Mouse (Mus musculus) embryonic facial prominence, embryonic 11.5 days (tissue): Measurements from ENCODE around the gene Schip1. TPM values are rescaled to one million over a fixed set of nuclear protein-coding genes. Genes with fewer than 3 reads are reported as not detected.

ENCODE experiments used
- ATAC-seq: fragments of 200-750 bp; cut with Nextera tagmentation; replicated peaks from 2 replicates; pipeline ENCODE4 v1.8.0; 2017; ENCODE audit warnings: low read depth; ENCODE audit not compliant: insufficient number of reproducible peaks, low FRiP score, low TSS enrichment
- DNase-seq: peaks from one replicate; pipeline ENCODE4 v3.0.0-alpha.2; 2015; ENCODE audit warnings: low spot score
- H3K27ac ChIP-seq: fragments of 300-500 bp; sonication (generic); replicated peaks from 2 replicates; pipeline ENCODE4 v1.5.1; 2014; ENCODE audit warnings: mild to moderate bottlenecking, low read depth, low read length, control low read depth
- H3K27me3 ChIP-seq: fragments of 300-500 bp; sonication (generic); 2 replicates; pipeline ENCODE4 v1.6.1; 2014; ENCODE audit warnings: mild to moderate bottlenecking, low read length, moderate library complexity, mixed read lengths; ENCODE audit not compliant: control insufficient read depth, insufficient read depth
- H3K36me3 ChIP-seq: fragments of 300-500 bp; sonication (generic); replicated peaks from 2 replicates; pipeline ENCODE4 v1.6.1; 2014; ENCODE audit warnings: low read depth, mild to moderate bottlenecking, low read length, moderate library complexity, mixed read lengths; ENCODE audit not compliant: control insufficient read depth, insufficient read depth
- H3K4me1 ChIP-seq: fragments of 300-500 bp; sonication (generic); 2 replicates; pipeline ENCODE4 v1.6.1; 2014; ENCODE audit warnings: low read length, mixed read lengths; ENCODE audit not compliant: control insufficient read depth, insufficient read depth
- H3K4me2 ChIP-seq: fragments of 300-500 bp; sonication (generic); 2 replicates; pipeline ENCODE4 v1.6.1; 2014; ENCODE audit warnings: low read depth, mild to moderate bottlenecking, control low read depth, low read length, moderate library complexity
- H3K4me3 ChIP-seq: fragments of 300-500 bp; sonication (generic); 2 replicates; pipeline ENCODE4 v1.5.1; 2014; ENCODE audit warnings: low read depth, low read length, control low read depth
- H3K9ac ChIP-seq: fragments of 300-500 bp; sonication (generic); replicated peaks from 2 replicates; pipeline ENCODE4 v1.6.1; 2014; ENCODE audit warnings: mild to moderate bottlenecking, control low read depth, low read length
- H3K9me3 ChIP-seq: fragments of 300-500 bp; sonication (generic); replicated peaks from 2 replicates; pipeline ENCODE4 v1.6.1; 2016; ENCODE audit warnings: mild to moderate bottlenecking, low read length, inconsistent platforms, mixed read lengths; ENCODE audit not compliant: control insufficient read depth
- WGBS: fragments of 180-500 bp; shearing (Covaris S2); extraction: QIAGEN DNeasy Blood & Tissue Kit; methylation state at CpG from one replicate; pipeline ENCODE4 v1.1.7; 2014; 5-methylcytosine and 5-hydroxymethylcytosine counted together
- polyA plus RNA-seq: library from polyadenylated mRNA; unstranded; fragments of >200 nt; fragmentation: Nextera tagmentation; extraction: Ambion mirVana; gene quantifications from 2 replicates; pipeline ENCODE4 v1.2.1, GENCODE M21; 2014

Gene Schip1
- polyA plus RNA-seq, 1 experiment from 2014 or later, result 41.7 TPM

DNA sequence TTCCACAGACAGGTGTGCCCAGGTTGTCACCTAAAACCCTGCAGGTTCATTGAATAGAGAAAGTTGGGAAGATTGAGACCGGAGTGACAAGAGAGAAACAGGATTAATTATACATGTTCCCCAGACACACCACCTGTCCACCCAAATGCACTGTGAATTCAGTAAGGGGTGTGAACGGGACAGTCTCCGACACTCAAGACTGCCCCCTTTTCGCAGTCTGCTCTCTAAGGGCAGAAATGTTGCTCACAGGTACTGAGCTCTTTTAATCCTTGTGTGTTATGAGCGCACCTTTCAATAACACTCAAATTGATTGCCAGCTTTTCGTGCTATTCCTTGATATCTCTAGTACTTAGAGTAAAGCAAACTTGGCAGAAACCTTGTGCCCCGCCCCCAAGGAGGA lies 288.4 kb downstream of the Schip1 start:
- H3K9ac ChIP-seq, result no peak overlapping the region
- H3K9me3 ChIP-seq, result no peaks in the 10 kb centered on the region
- no peaks in the 10 kb centered on the region for H3K36me3 ChIP-seq
- ATAC-seq (no peak), DNase-seq (no peak)
- no peak overlapping the region for H3K4me3 ChIP-seq
- no peaks in the 10 kb centered on the region for H3K27me3 ChIP-seq
- no peaks in the 10 kb centered on the region for H3K4me1 ChIP-seq
- 89% methylated on average over 7 of the region's 7 CpGs for WGBS
- H3K4me2 ChIP-seq, result no peak overlapping the region
- no peak overlapping the region for H3K27ac ChIP-seq

DNA sequence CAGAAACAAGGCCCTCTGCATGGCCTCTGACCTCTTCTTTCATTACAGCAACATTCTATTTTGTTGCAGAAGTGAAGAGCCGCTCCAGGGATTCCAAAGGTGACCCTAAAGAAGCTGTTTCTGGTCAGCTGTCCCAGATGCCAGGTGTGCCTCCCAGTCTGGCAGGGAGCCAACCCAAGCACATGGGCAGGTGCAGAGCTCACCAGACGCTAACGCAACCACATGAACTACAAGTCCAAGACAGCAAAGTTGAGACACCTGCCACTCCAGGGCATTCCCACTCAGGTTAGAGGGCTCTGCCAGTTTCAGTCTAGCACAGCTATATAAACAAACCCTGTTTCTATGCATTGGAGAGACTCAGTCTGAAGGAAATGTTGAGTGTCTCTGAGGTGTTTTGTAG lies 288.9 kb downstream of the Schip1 start:
- H3K4me1 ChIP-seq, result no peaks in the 10 kb centered on the region
- DNase-seq, result peak; percentile 1
- H3K36me3 ChIP-seq, result no peaks in the 10 kb centered on the region
- no peaks in the 10 kb centered on the region for H3K27me3 ChIP-seq
- H3K4me3 ChIP-seq, result no peak overlapping the region
- H3K9me3 ChIP-seq, result no peaks in the 10 kb centered on the region
- H3K9ac ChIP-seq, result no peak overlapping the region
- ATAC-seq, result no peak
- 55% methylated on average over 3 of the region's 3 CpGs for WGBS
- H3K4me2 ChIP-seq, result no peak overlapping the region
- H3K27ac ChIP-seq, result no peak overlapping the region

DNA sequence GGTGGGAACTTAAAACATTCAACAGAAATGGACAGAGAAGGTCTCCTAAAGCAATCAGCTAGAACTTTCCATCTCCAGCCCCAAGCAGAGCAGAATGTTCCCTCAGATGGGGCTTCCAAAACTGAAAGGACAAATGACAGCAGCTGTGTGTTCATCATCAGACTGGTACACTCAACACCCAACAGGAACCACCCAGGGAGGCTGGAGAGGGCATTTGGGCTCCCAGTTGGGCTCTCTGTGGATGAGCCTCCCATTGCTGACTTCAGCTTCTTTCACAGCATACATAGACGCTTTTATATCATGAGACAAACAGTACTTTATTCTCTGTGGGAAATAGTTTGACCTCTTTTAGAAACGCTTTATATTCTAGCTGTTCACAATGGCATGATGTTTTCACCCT lies 291.9 kb downstream of the Schip1 start:
- H3K4me3 ChIP-seq, result no peak overlapping the region

DNA sequence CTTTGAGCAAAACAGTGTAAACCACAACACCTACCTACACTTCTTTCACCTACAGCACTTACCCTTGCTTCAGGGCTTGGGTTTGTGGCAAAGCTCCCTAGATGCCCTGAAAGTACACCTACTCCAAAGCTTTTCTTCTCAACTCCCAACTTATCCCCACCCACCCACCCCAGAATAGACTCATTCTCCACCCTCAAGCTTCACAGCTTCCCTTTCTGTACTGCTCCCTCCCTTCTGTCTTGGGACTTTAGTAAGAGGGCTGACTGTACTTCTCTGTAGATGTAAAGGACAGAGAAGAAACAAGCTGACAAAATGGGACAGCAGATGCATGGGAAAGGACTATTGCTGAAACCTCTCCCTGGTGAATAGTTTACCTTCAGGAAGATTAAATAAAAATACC lies 303.4 kb downstream of the Schip1 start:
- ATAC-seq, result no peak
- Histone ChIP-seq H3K4me2 (no peak overlapping the region), H3K36me3 (no peaks in the 10 kb centered on the region), H3K4me1 (no peaks in the 10 kb centered on the region), H3K27me3 (no peaks in the 10 kb centered on the region), H3K9me3 (no peaks in the 10 kb centered on the region), H3K9ac (no peak overlapping the region), H3K27ac (no peak overlapping the region), H3K4me3 (no peak overlapping the region)
- no peak for DNase-seq

More for the DNA sequence above, 291.9 kb downstream of the Schip1 start:
- no peak overlapping the region for H3K9ac ChIP-seq
- WGBS, result 71% methylated on average over 2 of the region's 2 CpGs
- ATAC-seq (no peak), DNase-seq (no peak)
- H3K4me1 ChIP-seq, result no peaks in the 10 kb centered on the region
- H3K36me3 ChIP-seq, result no peaks in the 10 kb centered on the region
- H3K27me3 ChIP-seq, result no peaks in the 10 kb centered on the region
- no peaks in the 10 kb centered on the region for H3K9me3 ChIP-seq
- no peak overlapping the region for H3K4me2 ChIP-seq
- H3K27ac ChIP-seq, result no peak overlapping the region

DNA sequence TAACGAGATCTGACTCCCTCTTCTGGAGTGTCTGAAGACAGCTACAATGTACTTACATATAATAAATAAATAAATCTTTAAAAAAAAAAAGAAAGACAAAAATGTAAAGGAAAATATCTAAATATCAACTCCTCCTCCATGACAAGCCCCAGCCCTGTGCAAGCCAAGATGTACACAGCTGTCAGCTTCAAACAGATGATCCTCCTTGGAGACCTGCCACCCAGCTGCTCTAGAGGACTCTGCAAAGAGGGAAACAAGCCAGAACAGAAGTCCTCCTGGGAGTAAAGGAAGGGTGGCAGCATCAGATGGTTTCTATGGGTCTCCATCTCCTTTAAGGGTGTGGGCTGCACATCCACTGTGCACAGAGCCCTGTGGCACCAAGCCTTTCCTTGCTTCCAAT lies 308.3 kb downstream of the Schip1 start:
- no peak overlapping the region for H3K4me2 ChIP-seq
- no peak overlapping the region for H3K4me3 ChIP-seq
- ATAC-seq, result no peak
- H3K36me3 ChIP-seq, result no peaks in the 10 kb centered on the region
- H3K9me3 ChIP-seq, result no peaks in the 10 kb centered on the region
- no peak overlapping the region for H3K27ac ChIP-seq
- DNase-seq, result no peak
- no peaks in the 10 kb centered on the region for H3K27me3 ChIP-seq
- H3K4me1 ChIP-seq, result no peaks in the 10 kb centered on the region
- no peak overlapping the region for H3K9ac ChIP-seq
- no CpG with 5 or more reads among the region's 1 CpGs for WGBS

DNA sequence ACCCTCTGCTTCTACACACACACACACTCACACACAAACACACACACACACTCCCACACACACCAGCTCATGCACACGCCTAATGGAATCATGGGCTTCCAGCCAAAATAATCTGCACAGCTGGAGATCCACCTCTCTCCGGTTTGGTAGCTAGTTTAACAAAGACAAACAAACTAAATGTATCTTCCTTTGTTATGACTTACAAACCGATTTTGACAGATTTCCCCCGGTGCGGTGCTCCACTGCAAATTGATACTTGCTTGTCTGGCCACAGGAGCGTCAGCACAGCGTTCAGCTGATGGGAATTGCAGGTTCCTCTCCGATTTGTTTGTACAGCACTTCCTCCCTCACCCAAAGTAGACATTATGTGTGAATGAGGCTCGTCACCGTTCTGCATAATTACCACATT lies 310.5 kb downstream of the Schip1 start:
- no peaks in the 10 kb centered on the region for H3K27me3 ChIP-seq
- H3K36me3 ChIP-seq, result no peaks in the 10 kb centered on the region
- no peak overlapping the region for H3K4me3 ChIP-seq
- H3K27ac ChIP-seq, result no peak overlapping the region
- WGBS, result 45% methylated on average over 10 of the region's 10 CpGs
- ATAC-seq, result no peak
- H3K4me1 ChIP-seq, result no peaks in the 10 kb centered on the region
- H3K9me3 ChIP-seq, result no peaks in the 10 kb centered on the region
- H3K4me2 ChIP-seq, result no peak overlapping the region
- no peak for DNase-seq
- H3K9ac ChIP-seq, result no peak overlapping the region

DNA sequence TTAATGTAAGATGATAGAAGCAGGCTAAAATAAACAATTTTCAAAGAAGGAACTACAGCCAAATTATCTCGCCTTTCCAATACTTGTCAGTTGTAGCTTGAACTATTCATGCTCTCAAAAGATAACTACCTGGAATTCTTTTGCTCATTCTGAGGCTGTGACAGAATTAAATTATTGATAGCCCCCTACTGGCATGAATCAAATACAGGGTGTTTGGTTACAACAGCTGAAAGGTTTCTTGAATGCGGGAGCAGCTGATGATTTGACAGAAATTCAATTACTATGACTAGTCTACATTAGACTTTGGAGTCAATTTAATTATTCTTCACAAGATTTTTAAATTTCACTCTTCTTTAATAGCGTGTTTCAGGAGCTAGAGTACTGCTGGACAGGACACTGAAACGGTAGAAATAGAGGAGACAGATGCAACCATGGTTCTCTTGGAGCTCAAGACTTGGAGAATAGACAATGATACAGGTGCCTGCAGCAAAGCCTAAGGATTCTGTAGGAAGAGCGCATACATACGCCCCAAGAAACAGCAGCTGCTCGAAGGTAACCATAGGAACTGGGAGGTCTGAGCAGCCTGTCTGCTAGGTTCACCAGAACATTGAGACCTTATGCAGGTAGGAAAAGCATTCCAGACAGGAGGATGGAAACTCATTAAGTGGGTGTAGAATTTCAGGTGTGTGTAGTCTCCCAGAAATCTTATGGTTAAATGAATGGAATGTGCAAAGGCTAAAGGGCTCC lies 313.0 kb downstream of the Schip1 start:
- no peaks in the 10 kb centered on the region for H3K36me3 ChIP-seq
- H3K27me3 ChIP-seq, result no peaks in the 10 kb centered on the region
- H3K9me3 ChIP-seq, result no peaks in the 10 kb centered on the region
- peak; percentile 15 for DNase-seq
- H3K4me3 ChIP-seq, result no peak overlapping the region
- WGBS, result 81% methylated on average over 7 of the region's 7 CpGs
- no peaks in the 10 kb centered on the region for H3K4me1 ChIP-seq
- ATAC-seq, result no peak
- no peak overlapping the region for H3K9ac ChIP-seq
- H3K4me2 ChIP-seq, result no peak overlapping the region
- no peak overlapping the region for H3K27ac ChIP-seq

DNA sequence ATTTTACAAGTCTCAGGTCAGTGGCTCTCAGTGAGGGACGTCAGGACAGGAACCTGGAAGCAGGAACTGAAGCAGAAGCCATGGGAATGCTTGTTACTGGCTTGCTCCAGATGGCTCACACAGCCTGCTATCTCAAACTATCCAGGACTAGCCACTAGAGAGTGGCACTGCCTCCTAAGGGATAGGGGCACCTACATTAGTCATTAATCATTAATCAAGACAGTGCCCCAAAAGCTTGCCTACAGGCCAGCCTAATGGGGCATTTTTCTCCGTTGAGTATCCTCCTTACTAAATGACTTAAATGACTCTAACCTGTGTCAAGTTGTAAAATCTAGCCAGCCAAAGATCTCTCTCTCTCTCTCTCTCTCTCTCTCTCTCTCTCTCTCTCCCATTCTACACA lies 314.2 kb downstream of the Schip1 start:
- 80% methylated on average over 2 of the region's 2 CpGs for WGBS
- Histone ChIP-seq H3K4me3 (no peak overlapping the region), H3K4me2 (no peak overlapping the region), H3K27me3 (no peaks in the 10 kb centered on the region), H3K27ac (no peak overlapping the region), H3K4me1 (no peaks in the 10 kb centered on the region), H3K9me3 (no peaks in the 10 kb centered on the region), H3K9ac (no peak overlapping the region), H3K36me3 (no peaks in the 10 kb centered on the region)
- ATAC-seq (no peak), DNase-seq (no peak)
